Mouse (Mus musculus) testis, adult 2 months (tissue): ENCODE data around the gene Bspry.

Experiments
- CTCF ChIP-seq: fragments of 200-500 bp; IDR thresholded peaks from 2 replicates; pipeline ENCODE4 v1.5.1; 2012; ENCODE audit warnings: low read depth, mild to moderate bottlenecking, inconsistent platforms, low read length, moderate library complexity; ENCODE audit not compliant: control insufficient read depth, insufficient read depth, insufficient replicate concordance
- POLR2A ChIP-seq: fragments of 200-500 bp; IDR thresholded peaks from 2 replicates; pipeline ENCODE4 v1.6.1; 2012; ENCODE audit warnings: low read depth, mild to moderate bottlenecking, inconsistent platforms, low read length, moderate library complexity; ENCODE audit not compliant: control insufficient read depth

DNA sequence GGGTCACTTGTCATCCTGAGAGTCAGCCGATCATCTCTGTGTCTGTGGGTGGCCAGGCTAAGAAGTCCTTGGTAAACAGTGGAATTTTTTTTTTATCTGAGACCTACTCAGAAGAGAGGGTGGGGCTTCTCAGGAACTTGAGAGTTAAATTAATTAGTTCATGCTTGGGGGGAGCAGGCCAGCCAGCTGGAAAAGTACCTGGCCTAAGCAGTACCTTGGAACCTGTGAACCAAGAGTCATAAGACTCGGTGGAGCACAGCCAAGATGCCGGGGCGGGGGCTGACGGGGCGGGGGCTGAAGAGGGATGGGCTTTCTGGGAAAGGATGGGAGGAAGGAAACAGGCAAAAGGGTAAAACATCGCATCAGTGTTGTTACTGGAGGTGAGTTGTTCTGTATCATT lies 42.0 kb upstream of the Bspry start:
- no peak for TF ChIP-seq CTCF
- TF ChIP-seq POLR2A, result no peak
